Mouse (Mus musculus) embryonic facial prominence, embryonic 11.5 days (tissue): ENCODE results near the gene Jak3. TPM values are rescaled to one million over a fixed set of nuclear protein-coding genes. Genes with fewer than 3 reads are reported as not detected.

Experiments
- ATAC-seq: fragments of 200-750 bp; cut with Nextera tagmentation; replicated peaks from 2 replicates; pipeline ENCODE4 v1.8.0; 2017; ENCODE audit warnings: low read depth; ENCODE audit not compliant: insufficient number of reproducible peaks, low FRiP score, low TSS enrichment
- DNase-seq: peaks from one replicate; pipeline ENCODE4 v3.0.0-alpha.2; 2015; ENCODE audit warnings: low spot score
- H3K27ac ChIP-seq: fragments of 300-500 bp; sonication (generic); replicated peaks from 2 replicates; pipeline ENCODE4 v1.5.1; 2014; ENCODE audit warnings: mild to moderate bottlenecking, low read depth, low read length, control low read depth
- H3K27me3 ChIP-seq: fragments of 300-500 bp; sonication (generic); 2 replicates; pipeline ENCODE4 v1.6.1; 2014; ENCODE audit warnings: mild to moderate bottlenecking, low read length, moderate library complexity, mixed read lengths; ENCODE audit not compliant: control insufficient read depth, insufficient read depth
- H3K36me3 ChIP-seq: fragments of 300-500 bp; sonication (generic); replicated peaks from 2 replicates; pipeline ENCODE4 v1.6.1; 2014; ENCODE audit warnings: low read depth, mild to moderate bottlenecking, low read length, moderate library complexity, mixed read lengths; ENCODE audit not compliant: control insufficient read depth, insufficient read depth
- H3K4me1 ChIP-seq: fragments of 300-500 bp; sonication (generic); 2 replicates; pipeline ENCODE4 v1.6.1; 2014; ENCODE audit warnings: low read length, mixed read lengths; ENCODE audit not compliant: control insufficient read depth, insufficient read depth
- H3K4me2 ChIP-seq: fragments of 300-500 bp; sonication (generic); 2 replicates; pipeline ENCODE4 v1.6.1; 2014; ENCODE audit warnings: low read depth, mild to moderate bottlenecking, control low read depth, low read length, moderate library complexity
- H3K4me3 ChIP-seq: fragments of 300-500 bp; sonication (generic); 2 replicates; pipeline ENCODE4 v1.5.1; 2014; ENCODE audit warnings: low read depth, low read length, control low read depth
- H3K9ac ChIP-seq: fragments of 300-500 bp; sonication (generic); replicated peaks from 2 replicates; pipeline ENCODE4 v1.6.1; 2014; ENCODE audit warnings: mild to moderate bottlenecking, control low read depth, low read length
- H3K9me3 ChIP-seq: fragments of 300-500 bp; sonication (generic); replicated peaks from 2 replicates; pipeline ENCODE4 v1.6.1; 2016; ENCODE audit warnings: mild to moderate bottlenecking, low read length, inconsistent platforms, mixed read lengths; ENCODE audit not compliant: control insufficient read depth
- WGBS: fragments of 180-500 bp; shearing (Covaris S2); extraction: QIAGEN DNeasy Blood & Tissue Kit; methylation state at CpG from one replicate; pipeline ENCODE4 v1.1.7; 2014; 5-methylcytosine and 5-hydroxymethylcytosine counted together
- polyA plus RNA-seq: library from polyadenylated mRNA; unstranded; fragments of >200 nt; fragmentation: Nextera tagmentation; extraction: Ambion mirVana; gene quantifications from 2 replicates; pipeline ENCODE4 v1.2.1, GENCODE M21; 2014

Jak3 gene
- polyA plus RNA-seq, 1 experiment from 2014 or later, result 1.2 TPM

GRCm38 (mm10) chr8:71709800-71710446 lies 33.8 kb downstream of the Jak3 start:
- peak overlapping the region; percentile 23; the same call in 1 of the 2 replicates for H3K4me2 ChIP-seq
- H3K4me3 ChIP-seq, result no peak overlapping the region
- WGBS, result 20% methylated on average over 25 of the region's 25 CpGs
- DNase-seq, result peak; percentile 86
- H3K4me1 ChIP-seq, result no peaks in the 10 kb centered on the region
- peak; percentile 58 for ATAC-seq
- H3K36me3 ChIP-seq, result no peaks in the 10 kb centered on the region
- H3K27me3 ChIP-seq, result peaks cover 15% of the 10 kb centered on the region
- H3K27ac ChIP-seq, result no peak overlapping the region
- no peaks in the 10 kb centered on the region for H3K9me3 ChIP-seq
- H3K9ac ChIP-seq, result no peak overlapping the region

GRCm38 (mm10) chr8:71711574-71711973 lies 35.5 kb downstream of the Jak3 start:
- H3K4me3 ChIP-seq, result no peak overlapping the region
- no peaks in the 10 kb centered on the region for H3K4me1 ChIP-seq
- no peaks in the 10 kb centered on the region for H3K36me3 ChIP-seq
- no peak overlapping the region for H3K9ac ChIP-seq
- no peak overlapping the region for H3K4me2 ChIP-seq
- no peak overlapping the region for H3K27ac ChIP-seq
- no peaks in the 10 kb centered on the region for H3K9me3 ChIP-seq
- H3K27me3 ChIP-seq, result peaks cover 15% of the 10 kb centered on the region
- WGBS, result 85% methylated on average over 2 of the region's 2 CpGs
- DNase-seq (no peak), ATAC-seq (no peak)

- DNase-seq, result no peak
- Histone ChIP-seq H3K36me3 (no peaks in the 10 kb centered on the region), H3K9ac (no peak overlapping the region), H3K27me3 (no peaks in the 10 kb centered on the region), H3K4me1 (peaks cover 5% of the 10 kb centered on the region), H3K27ac (no peak overlapping the region), H3K4me2 (no peak overlapping the region), H3K4me3 (no peak overlapping the region), H3K9me3 (no peaks in the 10 kb centered on the region)
- no peak for ATAC-seq
- 39% methylated on average over 8 of the region's 8 CpGs for WGBS
Observed at GRCm38 (mm10) chr8:71715531-71715930, 39.4 kb downstream of the Jak3 start.

GRCm38 (mm10) chr8:71716561-71717053 lies 40.5 kb downstream of the Jak3 start:
- Histone ChIP-seq H3K4me3 (no peak overlapping the region), H3K9ac (no peak overlapping the region), H3K4me2 (no peak overlapping the region), H3K27ac (no peak overlapping the region), H3K9me3 (no peaks in the 10 kb centered on the region), H3K4me1 (peaks cover 5% of the 10 kb centered on the region), H3K36me3 (no peaks in the 10 kb centered on the region), H3K27me3 (no peaks in the 10 kb centered on the region)
- DNase-seq, result no peak
- no peak for ATAC-seq
- WGBS, result 83% methylated on average over 13 of the region's 13 CpGs

GRCm38 (mm10) chr8:71717096-71717495 lies 41.0 kb downstream of the Jak3 start:
- no peak overlapping the region for H3K27ac ChIP-seq
- H3K9me3 ChIP-seq, result no peaks in the 10 kb centered on the region
- peaks cover 5% of the 10 kb centered on the region for H3K4me1 ChIP-seq
- H3K36me3 ChIP-seq, result no peaks in the 10 kb centered on the region
- DNase-seq (no peak), ATAC-seq (no peak)
- H3K4me3 ChIP-seq, result no peak overlapping the region
- 89% methylated on average over 12 of the region's 12 CpGs for WGBS
- no peak overlapping the region for H3K4me2 ChIP-seq
- no peaks in the 10 kb centered on the region for H3K27me3 ChIP-seq
- H3K9ac ChIP-seq, result no peak overlapping the region

- Histone ChIP-seq H3K4me1 (peaks cover 5% of the 10 kb centered on the region), H3K4me3 (no peak overlapping the region), H3K4me2 (no peak overlapping the region), H3K27me3 (no peaks in the 10 kb centered on the region), H3K36me3 (no peaks in the 10 kb centered on the region), H3K9ac (no peak overlapping the region), H3K9me3 (no peaks in the 10 kb centered on the region), H3K27ac (no peak overlapping the region)
- no peak for DNase-seq
- 35% methylated on average over 3 of the region's 3 CpGs for WGBS
- ATAC-seq, result no peak
Observed at GRCm38 (mm10) chr8:71718252-71718651, 42.2 kb downstream of the Jak3 start.

- Histone ChIP-seq H3K4me2 (no peak overlapping the region), H3K9me3 (no peaks in the 10 kb centered on the region), H3K27ac (no peak overlapping the region), H3K27me3 (no peaks in the 10 kb centered on the region; the same call in 1 of the 2 replicates), H3K4me3 (no peak overlapping the region), H3K4me1 (peaks cover 5% of the 10 kb centered on the region), H3K36me3 (no peaks in the 10 kb centered on the region), H3K9ac (no peak overlapping the region)
- ATAC-seq (no peak), DNase-seq (no peak)
- 66% methylated on average over 4 of the region's 4 CpGs for WGBS
Observed at GRCm38 (mm10) chr8:71719218-71719617, 43.1 kb downstream of the Jak3 start.

GRCm38 (mm10) chr8:71719928-71720457 lies 43.9 kb downstream of the Jak3 start:
- Histone ChIP-seq H3K4me1 (peaks cover 6% of the 10 kb centered on the region), H3K36me3 (no peaks in the 10 kb centered on the region), H3K9me3 (no peaks in the 10 kb centered on the region), H3K4me2 (no peak overlapping the region), H3K9ac (no peak overlapping the region), H3K27me3 (no peaks in the 10 kb centered on the region; the same call in 1 of the 2 replicates), H3K4me3 (no peak overlapping the region), H3K27ac (no peak overlapping the region)
- peak; percentile 83 for DNase-seq
- 32% methylated on average over 7 of the region's 7 CpGs for WGBS
- peak; percentile 63 for ATAC-seq
